Mouse (Mus musculus) erythroblast, embryonic 14.5 days (primary cell): ENCODE data around the gene Krt2. TPM values are rescaled to one million over a fixed set of nuclear protein-coding genes. Genes with fewer than 3 reads are reported as not detected.

Source experiments
- H3K27me3 ChIP-seq: 2 replicates; pipeline ENCODE4 v1.6.1; 2012; ENCODE audit warnings: inconsistent platforms; ENCODE audit not compliant: control insufficient read depth
- H3K36me3 ChIP-seq: 2 replicates; pipeline ENCODE4 v1.6.1; 2012; ENCODE audit warnings: mild to moderate bottlenecking, inconsistent platforms; ENCODE audit not compliant: control insufficient read depth
- H3K4me1 ChIP-seq: 2 replicates; pipeline ENCODE4 v1.6.1; 2012; ENCODE audit warnings: inconsistent platforms; ENCODE audit not compliant: control insufficient read depth
- H3K4me3 ChIP-seq: replicated peaks from 2 replicates; pipeline ENCODE3; 2012; ENCODE audit warnings: moderate library complexity, mild to moderate bottlenecking, inconsistent platforms
- H3K9me3 ChIP-seq: 2 replicates; pipeline ENCODE4 v1.6.1; 2012; ENCODE audit warnings: low read length, inconsistent platforms, mixed read lengths; ENCODE audit not compliant: control insufficient read depth
- GATA1 ChIP-seq: IDR thresholded peaks from 2 replicates; pipeline ENCODE4 v1.6.1; 2012; ENCODE audit warnings: low read length, inconsistent platforms, mixed read lengths
- TAL1 ChIP-seq: IDR thresholded peaks from 3 replicates; pipeline ENCODE4 v1.6.1; 2012; ENCODE audit warnings: low read length, inconsistent platforms, mixed read lengths
- polyA plus RNA-seq: library from polyadenylated mRNA; stranded (reverse); fragments of >175 nt; gene quantifications from 2 replicates; pipeline ENCODE4 v1.2.3, GENCODE M21; 2012

The Krt2 gene
- not detected in 2 replicates for polyA plus RNA-seq

GRCm38 (mm10) chr15:101817875-101818274 is at the start of gene Krt2:
TSS of gene Krt2 (minus strand) at chr15:101818169.
- Histone ChIP-seq H3K9me3 (no peaks in the 10 kb centered on the region), H3K36me3 (no peaks in the 10 kb centered on the region), H3K4me3 (no peak within 1 kb of the TSS), H3K27me3 (no peaks in the 10 kb centered on the region), H3K4me1 (no peaks in the 10 kb centered on the region)
- TF ChIP-seq TAL1 (no peak), GATA1 (no peak)

- Histone ChIP-seq H3K4me1 (no peaks in the 10 kb centered on the region), H3K4me3 (no peak overlapping the region), H3K9me3 (no peaks in the 10 kb centered on the region), H3K36me3 (no peaks in the 10 kb centered on the region), H3K27me3 (peaks cover 4% of the 10 kb centered on the region)
- TF ChIP-seq GATA1 = no peak
- no peak for TF ChIP-seq TAL1
These were observed 48.8 kb upstream of the Krt2 start for GRCm38 (mm10) chr15:101866754-101867153.

GRCm38 (mm10) chr15:101860421-101861130 is 42.6 kb upstream of the Krt2 start:
- Histone ChIP-seq H3K36me3 (no peaks in the 10 kb centered on the region), H3K9me3 (no peaks in the 10 kb centered on the region), H3K4me3 (no peak overlapping the region), H3K4me1 (no peaks in the 10 kb centered on the region), H3K27me3 (peaks cover 45% of the 10 kb centered on the region)
- TF ChIP-seq GATA1 (no peak), TAL1 (no peak)

GRCm38 (mm10) chr15:101859735-101860170 is 41.8 kb upstream of the Krt2 start:
- peaks cover 46% of the 10 kb centered on the region for H3K27me3 ChIP-seq
- H3K36me3 ChIP-seq = no peaks in the 10 kb centered on the region
- TF ChIP-seq TAL1 (no peak), GATA1 (no peak)
- H3K4me1 ChIP-seq = no peaks in the 10 kb centered on the region
- no peak overlapping the region for H3K4me3 ChIP-seq
- H3K9me3 ChIP-seq = no peaks in the 10 kb centered on the region

- Histone ChIP-seq H3K4me1 (no peaks in the 10 kb centered on the region), H3K4me3 (no peak overlapping the region), H3K9me3 (no peaks in the 10 kb centered on the region), H3K36me3 (no peaks in the 10 kb centered on the region), H3K27me3 (peaks cover 50% of the 10 kb centered on the region)
- TF ChIP-seq TAL1 (no peak), GATA1 (no peak)
These were observed 40.9 kb upstream of the Krt2 start for GRCm38 (mm10) chr15:101858673-101859425.

- no peak overlapping the region for H3K4me3 ChIP-seq
- no peaks in the 10 kb centered on the region for H3K9me3 ChIP-seq
- H3K36me3 ChIP-seq = no peaks in the 10 kb centered on the region
- no peaks in the 10 kb centered on the region for H3K4me1 ChIP-seq
- peaks cover 52% of the 10 kb centered on the region for H3K27me3 ChIP-seq
- TF ChIP-seq GATA1 = no peak
These were observed 38.7 kb upstream of the Krt2 start for GRCm38 (mm10) chr15:101856696-101857095.

- no peak overlapping the region for H3K4me3 ChIP-seq
- H3K36me3 ChIP-seq = no peaks in the 10 kb centered on the region
- TF ChIP-seq TAL1 = no peak
- TF ChIP-seq GATA1 = no peak
- peaks cover 42% of the 10 kb centered on the region for H3K27me3 ChIP-seq
- H3K9me3 ChIP-seq = no peaks in the 10 kb centered on the region
- H3K4me1 ChIP-seq = no peaks in the 10 kb centered on the region
These were observed 37.8 kb upstream of the Krt2 start for GRCm38 (mm10) chr15:101855732-101856131.

GRCm38 (mm10) chr15:101854294-101854693 is 36.3 kb upstream of the Krt2 start:
- no peaks in the 10 kb centered on the region for H3K4me1 ChIP-seq
- H3K4me3 ChIP-seq = no peak overlapping the region
- no peaks in the 10 kb centered on the region for H3K9me3 ChIP-seq
- no peaks in the 10 kb centered on the region for H3K36me3 ChIP-seq
- TF ChIP-seq GATA1 = no peak
- TF ChIP-seq TAL1 = no peak
- H3K27me3 ChIP-seq = peaks cover 28% of the 10 kb centered on the region

GRCm38 (mm10) chr15:101852571-101852970 is 34.6 kb upstream of the Krt2 start:
- peaks cover 11% of the 10 kb centered on the region for H3K27me3 ChIP-seq
- H3K4me3 ChIP-seq = no peak overlapping the region
- TF ChIP-seq TAL1 (no peak), GATA1 (no peak)
- no peaks in the 10 kb centered on the region for H3K36me3 ChIP-seq
- no peaks in the 10 kb centered on the region for H3K4me1 ChIP-seq
- H3K9me3 ChIP-seq = no peaks in the 10 kb centered on the region
